Mouse (Mus musculus) megakaryocyte, embryonic 14.5 days (primary cell): ENCODE data around the gene Ccdc190.

ENCODE experiments used
- FLI1 ChIP-seq: IDR thresholded peaks from 2 replicates; pipeline ENCODE4 v1.6.1; 2012; ENCODE audit warnings: low read length, inconsistent platforms, mixed read lengths
- GATA1 ChIP-seq: IDR thresholded peaks from 3 replicates; pipeline ENCODE4 v1.6.1; 2012; ENCODE audit warnings: mixed read lengths, low read length, inconsistent platforms, borderline replicate concordance

DNA sequence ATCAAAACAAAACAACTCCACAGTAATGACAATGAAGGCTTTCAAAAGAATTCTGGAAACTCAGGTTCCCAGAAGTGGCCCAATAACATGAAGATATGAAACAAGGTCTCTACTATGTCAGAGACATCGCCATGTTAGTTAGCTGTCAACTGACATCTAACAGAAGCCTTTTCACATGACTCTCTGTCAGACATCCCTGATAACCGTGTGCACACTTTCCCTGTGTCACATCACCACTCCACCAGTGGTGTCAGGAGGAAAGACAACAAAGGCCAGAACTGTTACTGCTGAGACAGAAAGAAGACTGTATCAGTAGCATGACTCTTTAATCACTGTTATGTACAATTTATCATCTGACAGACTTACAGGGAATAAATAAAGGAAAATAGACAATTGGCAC is 43.5 kb downstream of the Ccdc190 start:
- TF ChIP-seq FLI1 (no peak), GATA1 (no peak)
